Mouse (Mus musculus) B cell, adult 2 months (primary cell): ENCODE measurements around the gene Rassf3.

Experiments
- DNase-seq, 2 experiments: peaks; one replicate each; pipeline ENCODE4 v3.0.0; 2022

Gene Rassf3

DNA sequence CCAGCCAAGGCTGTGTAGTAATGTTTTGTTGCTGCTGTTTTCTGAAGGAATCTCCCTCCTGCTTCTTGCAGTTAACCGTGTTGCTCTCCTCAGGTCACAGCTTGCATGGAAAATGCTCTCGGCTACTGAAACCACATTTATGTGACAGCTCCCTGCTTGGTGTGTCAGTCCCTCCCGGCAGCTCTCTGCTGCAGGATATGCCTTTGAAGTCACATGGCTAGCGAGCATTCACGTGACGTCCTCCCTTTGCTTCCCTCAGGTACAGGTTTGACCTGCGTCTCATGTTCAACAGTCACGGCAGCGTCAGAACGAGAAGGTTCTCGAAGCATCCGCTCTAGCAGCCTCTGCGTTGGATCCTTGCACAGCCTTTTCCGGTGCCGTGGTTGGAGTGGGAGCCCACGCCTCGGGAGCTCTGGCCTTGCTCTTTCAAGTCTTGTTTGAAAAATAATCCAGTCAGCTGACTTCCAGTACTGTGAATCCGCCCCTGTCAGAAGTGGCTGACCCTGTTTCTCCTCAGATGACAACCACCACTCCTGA lies 81.3 kb downstream of the Rassf3 start:
- no peak for DNase-seq

DNA sequence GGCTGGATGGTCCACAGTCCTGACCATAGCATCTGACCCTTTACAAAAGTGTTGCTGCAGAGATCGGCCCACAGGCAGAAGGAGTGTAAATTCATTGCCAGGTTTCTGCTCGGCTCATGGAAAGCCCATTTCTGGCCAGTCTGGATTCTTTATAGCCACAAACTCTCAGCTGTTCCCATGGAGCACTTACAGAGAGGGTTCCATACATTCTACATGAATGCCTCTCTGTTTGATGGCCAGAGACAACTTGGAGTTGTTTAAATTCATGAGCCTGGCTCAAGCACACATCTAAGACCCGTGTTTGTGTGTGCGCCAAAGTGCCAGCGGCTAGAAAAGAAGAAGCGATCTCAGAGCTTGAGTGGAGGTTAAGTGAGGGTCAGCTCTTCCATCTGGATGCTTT lies 81.9 kb downstream of the Rassf3 start:
- no peak for DNase-seq

DNA sequence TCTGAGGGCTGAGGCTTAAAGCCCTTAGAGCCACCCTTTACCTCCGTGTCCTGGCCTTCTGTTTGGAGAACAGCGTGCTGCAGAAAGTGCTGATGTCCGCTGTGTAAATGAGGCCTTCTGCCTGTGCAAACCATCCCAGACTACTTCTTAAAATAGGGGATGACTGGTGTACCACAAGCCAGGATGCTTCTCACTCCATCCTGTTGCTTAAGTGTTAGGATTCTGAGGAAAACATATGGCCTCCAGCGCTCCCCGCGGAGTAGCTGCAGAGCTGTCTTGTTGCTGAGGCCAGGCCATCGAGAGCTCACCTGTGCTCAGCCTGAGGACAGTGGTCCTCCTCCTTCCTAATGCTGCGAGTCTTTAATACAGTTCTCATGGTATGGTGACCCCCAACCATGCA lies 84.2 kb downstream of the Rassf3 start:
- DNase-seq = no peak

DNA sequence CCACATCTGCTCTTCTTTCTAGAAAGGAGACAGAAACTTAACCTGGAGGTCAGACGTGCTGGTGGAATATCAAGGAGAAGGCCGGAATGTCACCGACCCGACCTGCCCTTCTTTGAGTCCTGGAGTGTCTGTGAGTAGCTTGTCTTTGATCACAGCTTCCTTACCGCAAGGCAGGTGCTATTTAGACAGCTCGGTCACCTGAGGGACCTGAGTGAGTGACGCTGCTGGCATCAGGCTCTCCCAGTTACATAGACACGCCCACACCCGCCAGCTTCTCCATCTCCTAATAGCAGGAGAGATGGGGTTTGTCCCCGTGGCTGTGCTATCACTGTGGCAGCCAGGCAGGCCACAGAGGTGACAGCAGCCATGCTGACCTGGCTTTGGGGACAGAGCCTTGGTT lies 85.5 kb downstream of the Rassf3 start:
- DNase-seq = no peak

DNA sequence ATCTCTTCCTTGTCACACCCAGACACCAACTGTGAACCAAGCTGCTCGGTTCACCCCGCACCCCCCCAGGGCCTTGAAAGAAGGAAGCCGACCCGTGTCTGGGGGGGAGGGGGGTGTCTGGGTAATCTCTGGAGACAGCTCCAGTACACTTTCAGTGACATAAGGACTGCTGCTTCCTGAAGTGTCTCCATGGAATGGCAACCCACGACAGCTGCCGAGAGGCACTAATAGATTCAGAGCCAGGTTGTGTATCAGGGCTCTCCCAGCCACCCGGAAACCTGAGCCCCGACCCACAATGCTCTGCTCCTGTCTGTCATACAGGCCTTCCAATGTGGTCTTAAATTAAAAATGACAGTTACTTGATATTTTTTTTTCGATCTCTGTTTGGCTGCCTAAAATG lies 89.8 kb downstream of the Rassf3 start:
- DNase-seq = no peak

DNA sequence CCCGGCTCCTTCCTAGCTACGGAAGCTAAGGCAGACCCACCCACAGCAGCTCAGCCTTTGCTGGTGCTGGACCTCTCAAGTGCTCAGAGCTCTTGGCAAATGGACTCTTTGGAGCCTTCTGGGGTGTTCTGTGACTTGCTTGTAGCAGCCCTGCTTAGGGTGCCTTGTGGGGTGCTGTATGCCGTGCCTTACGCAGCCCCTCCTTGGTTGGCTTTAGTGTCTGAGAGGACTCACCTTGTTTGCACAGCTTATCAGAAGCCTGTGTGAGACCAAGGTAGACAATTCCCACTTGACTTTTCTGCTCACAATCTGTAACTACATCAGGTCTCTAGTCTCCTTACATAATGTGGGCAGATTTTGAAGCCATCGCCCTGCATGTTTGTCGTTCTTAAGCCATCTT lies 90.5 kb downstream of the Rassf3 start:
- no peak for DNase-seq

DNA sequence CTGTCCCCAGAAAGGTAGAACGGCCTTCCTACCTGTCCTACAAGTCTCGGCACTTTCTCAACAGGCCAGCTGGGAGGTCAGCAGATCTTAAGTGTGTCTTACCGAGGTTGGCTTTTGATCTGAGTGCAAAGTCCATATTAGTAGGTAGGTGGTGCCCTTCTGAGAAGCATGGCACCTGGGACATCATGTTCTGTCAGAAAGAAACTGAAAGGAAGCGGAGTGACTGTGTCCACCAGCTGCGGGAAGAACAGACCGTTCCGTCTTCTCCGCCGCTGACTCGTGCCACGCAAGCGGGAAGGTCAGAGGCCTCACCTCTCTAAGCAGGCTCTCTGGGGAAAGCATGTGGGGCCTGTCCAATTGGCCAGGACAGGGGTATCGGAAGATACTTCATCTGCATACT lies 91.4 kb downstream of the Rassf3 start:
- DNase-seq = no peak

DNA sequence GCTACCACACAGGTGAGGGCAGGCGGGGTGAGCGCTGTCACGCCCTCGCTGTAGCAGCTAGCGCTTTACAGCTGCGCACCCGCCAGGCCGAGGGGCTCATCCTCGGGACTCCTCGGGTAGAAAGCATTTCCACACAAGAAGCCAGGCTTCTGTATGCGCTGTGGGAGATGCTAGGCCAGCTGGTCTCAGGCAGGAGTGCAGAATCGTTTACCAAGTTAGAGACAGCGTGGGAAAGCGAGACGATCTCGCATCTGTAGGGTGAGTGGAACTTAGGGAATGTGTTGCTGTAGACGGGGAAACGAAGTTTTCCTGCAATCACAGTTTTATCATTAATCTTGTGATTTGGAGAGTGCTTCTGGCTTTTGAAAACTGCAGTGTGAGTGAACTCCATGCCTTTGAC lies 94.9 kb downstream of the Rassf3 start:
- DNase-seq = no peak

DNA sequence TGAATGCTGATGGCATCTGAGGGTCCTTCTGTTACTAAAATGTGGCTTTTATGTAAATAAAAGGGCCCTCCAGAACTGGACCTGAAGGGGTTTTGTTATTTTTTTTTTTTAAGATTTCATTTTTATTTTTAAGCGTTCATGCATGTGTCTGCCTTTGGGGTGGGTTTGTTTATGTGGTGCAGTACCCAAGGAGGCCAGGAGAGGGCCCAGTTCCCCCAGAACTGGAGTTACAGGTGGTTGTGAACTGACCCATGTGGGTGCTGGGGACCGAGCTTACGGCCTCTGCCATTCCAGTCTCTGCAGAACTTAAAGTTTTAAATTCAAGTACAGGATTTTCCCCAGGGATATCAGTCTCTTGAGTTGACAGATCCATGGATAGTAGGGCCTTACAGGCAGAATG lies 96.8 kb downstream of the Rassf3 start:
- DNase-seq = peak; percentile 46 to 56

DNA sequence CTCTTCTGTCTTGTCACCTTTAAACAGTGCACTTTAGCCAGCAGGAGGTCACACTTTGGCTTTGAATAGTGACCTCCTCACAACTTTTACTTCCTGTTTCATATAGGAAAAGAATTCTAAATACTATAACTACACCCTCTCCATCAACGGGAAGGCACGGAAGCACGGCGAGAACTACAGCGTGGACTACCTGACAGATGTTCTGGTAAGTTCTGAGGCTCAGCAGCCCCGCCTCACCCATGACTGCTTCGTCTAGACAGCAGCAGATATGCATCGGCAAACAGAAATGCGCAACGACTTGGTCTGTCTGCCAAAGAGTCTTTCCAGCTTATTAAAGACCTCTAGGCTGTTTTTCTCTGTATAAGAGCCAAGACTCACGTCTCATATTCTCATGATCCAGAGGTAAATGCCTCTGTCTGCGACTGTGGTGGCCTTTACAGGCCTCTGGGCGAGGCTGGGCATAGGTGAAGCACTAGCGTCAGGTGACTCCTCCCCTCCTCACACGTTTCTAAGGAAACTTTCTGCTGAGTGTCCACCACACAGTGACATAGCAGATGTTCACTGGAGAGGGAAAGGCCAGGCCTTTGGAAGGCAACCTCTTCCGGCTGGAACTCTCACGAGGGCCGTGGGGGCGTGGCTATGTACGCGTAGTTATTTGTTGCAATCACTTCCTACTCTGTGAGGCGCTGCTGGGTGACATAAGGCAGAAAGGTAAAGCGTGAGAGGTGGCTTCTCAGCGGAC lies 99.4 kb downstream of the Rassf3 start:
- DNase-seq = peak in 1 of 2 experiments; percentile 46

DNA sequence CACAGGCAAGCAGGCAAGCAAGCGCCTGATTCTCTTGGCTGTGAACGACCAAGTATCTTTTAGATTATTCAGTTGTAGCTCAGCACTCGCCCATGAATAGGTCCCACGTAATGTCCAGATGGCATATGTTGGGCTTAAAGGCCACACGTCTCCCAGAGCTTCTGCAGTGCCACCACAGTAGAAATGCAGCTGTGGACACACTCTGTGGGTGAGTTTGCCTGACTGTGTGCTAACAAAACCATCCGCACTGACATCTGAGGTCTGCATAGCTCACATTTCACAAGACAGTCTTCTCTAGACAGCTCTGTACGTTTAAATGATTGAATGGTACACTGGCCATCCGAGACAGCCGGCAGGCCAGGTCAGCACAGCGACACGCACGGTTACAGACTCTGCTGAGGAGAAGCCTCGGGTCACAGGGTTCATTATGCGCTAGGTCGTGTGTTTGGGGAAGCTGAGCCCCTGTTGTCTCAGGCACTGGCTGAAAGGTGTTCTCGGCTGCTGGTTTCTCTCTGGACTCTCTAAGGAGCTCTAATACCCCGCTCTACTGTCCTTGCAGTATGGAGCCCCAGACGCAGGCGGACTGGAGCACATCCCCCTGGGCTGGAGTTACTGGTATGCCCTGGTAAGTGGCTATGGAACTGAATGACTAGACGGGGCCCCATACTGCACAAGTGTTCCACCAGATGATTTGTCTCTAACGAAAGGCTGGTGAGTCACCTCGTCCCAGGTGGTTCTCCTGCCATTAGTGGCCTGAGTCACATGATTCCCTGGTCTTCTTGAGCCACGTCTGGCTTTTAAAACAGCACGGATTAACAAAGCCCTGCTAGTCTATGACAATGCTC lies 100.3 kb downstream of the Rassf3 start:
- peak; percentile 36 to 41 for DNase-seq

DNA sequence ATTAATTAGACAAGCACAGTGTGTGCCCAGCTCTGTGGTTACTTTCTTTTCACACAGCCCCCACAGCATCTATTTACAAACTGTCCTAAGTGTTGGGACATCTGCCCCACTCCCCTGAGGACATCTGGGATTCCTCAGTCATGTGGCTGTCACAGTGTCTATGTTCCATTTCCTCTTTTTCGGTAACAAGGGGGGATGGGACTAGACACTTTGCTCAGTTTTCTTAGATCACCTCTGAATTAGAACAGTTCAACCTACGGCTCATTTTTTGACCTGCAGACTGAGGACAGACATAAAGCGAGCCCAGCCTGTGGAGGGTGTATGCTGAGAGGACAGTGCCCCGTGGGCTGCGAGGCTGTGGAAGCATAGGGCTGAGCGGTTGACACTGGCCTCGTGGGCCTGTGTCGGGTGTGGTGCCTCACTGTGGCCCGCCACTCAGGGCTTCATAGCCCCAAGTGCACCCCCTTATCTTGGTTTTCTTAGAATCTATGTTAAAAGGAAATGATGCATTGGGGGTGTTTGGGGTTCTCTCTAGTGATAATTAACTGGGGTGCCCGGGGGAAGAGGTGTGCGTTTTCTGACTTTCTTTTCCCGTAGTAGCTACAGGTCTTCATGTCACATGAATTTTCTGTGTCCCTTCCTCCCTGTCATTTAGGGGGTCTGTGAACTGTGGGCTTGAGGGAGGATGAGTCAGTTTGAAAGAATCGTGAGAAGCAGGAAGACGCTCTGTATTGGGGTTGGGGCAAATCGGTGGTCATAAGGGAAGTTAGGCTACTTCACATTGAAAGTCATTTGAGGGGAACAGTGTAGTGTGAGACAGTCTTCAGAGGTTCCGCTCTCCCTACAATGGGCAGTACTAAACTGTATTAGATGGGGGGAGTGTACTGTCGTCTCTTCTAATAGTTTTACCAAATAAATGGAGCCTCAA lies 101.2 kb downstream of the Rassf3 start:
- DNase-seq = peak; percentile 69 to 76

DNA sequence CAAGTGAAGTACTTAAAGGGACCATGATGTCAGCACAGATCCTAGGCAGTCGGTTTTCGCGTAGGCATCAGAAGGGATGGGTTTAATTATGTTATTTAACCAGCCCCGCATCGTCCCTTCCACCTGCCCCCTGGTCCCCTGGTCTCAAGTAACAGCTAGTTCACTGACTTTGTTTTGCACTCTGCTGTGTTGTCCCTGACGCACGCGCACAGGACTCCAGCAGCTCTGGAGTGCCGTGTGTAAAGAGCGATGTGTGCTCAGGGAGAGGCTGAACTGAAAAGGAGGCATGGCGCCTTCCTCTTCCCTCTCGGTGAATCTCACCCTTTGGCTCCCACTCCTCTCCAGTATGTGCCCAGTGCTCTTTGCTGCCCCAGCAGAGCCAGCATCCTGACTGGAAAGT lies 102.1 kb downstream of the Rassf3 start:
- DNase-seq = no peak

DNA sequence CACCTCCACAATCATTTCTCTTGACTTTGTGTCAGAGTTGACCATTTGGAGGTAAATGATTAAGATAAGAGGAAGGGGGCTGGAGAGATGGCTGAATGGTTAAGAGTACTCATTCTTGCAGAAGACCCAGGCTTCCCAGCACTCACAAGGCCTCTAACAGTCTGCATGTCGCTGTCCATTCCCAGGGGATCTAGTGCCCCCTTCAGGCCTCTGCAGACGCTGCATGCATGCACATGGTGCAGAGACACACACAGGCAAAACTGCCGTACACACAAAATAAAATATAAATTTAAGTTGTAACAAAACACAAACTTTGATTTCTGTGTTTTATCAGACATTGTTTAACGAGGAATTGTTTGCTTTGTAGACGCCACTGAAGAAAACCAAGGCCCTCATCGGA lies 105.4 kb downstream of the Rassf3 start:
- peak; percentile 56 to 57 for DNase-seq

DNA sequence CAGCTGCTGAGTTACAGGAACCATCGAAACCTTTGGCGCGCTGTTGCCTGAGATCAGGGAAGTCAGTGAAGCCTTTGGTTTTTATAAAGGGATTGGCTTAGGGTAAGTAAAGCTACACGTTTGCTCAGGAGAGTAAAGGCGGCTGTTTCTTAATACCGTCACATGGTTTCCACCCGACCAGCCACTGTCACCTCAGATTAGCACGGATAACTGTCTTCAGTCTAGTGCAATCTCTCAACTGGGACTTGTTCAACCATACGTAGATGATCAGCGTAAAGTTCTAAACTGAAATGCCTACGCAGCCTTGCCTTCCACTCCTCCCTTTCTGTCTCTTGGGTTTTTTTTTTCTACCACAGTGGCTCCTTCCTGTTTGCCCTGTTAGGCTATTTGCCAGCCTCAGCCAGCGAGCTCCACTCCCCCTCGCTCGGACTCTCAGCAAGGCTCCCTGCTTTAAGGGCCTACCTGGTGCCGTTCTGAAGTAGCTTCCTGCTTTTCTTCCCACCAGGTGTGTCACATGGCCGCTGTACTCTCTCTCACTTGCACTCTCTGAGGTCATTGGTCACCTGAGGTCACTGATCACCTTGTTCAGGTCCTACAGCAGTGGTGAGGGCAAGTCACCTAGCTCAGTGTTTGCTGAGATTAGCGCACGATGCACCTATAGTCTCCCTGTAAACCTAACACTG lies 107.2 kb downstream of the Rassf3 start:
- DNase-seq = no peak

DNA sequence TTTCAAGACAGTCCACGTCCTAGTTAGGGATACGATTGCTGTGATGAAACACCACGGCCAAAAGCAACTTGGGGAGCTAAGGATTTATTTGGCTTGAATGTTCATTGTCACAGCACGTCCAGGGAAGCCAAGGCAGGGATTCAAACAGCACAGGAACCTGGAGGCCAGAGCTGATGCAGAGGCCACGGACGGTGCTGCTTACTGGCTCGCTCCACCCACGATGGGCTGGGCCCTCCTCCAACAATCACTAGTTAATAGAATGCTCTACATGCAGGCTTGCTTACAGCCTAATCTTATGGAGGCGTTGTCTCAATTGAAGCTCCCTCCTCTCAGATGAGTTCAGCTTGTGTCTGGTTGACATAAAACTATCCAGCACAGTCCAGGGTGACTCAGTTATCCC lies 108.4 kb downstream of the Rassf3 start:
- DNase-seq = no peak

DNA sequence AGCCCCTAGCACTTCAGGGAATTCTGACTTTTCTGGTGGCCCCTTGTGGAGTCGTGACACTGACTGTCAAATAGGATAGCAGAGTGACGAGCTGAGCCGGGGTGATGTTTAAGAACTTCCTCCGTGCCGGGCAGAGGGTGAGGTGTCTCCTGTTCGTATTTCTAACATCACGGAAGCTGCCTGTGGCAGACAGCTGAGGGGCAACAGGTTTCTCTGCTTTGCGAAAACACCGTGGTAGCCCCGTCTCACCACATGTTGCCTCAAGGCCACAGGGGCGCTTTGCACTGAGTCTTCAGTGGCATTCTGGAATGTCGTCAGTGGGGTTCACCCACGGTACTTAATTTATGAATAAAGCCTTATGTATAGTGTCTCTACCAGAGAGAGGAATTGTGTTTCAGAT lies 108.9 kb downstream of the Rassf3 start:
- no peak for DNase-seq

DNA sequence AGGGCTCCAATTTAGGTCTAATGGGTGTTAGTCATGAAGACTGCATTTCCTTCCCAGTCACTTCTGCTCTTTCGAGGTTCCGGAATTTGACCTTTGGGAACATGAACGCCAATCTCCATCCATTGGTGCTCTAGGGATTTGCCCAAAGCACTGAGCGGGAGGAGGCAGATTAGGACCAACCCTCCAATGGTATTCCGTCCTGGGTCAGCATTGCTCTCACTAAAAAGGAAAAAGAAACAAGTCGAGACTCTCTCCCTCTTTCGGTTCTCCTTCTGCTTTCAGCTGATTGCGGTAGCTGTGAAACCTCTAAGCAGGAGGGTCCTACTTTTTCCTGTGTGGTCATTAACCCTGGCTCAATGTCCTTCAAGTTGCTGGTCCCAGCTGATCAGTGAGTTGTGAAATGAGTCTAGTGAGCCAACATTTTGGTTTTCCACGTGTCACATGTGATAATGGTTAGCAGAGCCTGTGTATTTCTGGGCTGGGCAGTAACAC lies 110.3 kb downstream of the Rassf3 start:
- DNase-seq = peak; percentile 50 to 51

DNA sequence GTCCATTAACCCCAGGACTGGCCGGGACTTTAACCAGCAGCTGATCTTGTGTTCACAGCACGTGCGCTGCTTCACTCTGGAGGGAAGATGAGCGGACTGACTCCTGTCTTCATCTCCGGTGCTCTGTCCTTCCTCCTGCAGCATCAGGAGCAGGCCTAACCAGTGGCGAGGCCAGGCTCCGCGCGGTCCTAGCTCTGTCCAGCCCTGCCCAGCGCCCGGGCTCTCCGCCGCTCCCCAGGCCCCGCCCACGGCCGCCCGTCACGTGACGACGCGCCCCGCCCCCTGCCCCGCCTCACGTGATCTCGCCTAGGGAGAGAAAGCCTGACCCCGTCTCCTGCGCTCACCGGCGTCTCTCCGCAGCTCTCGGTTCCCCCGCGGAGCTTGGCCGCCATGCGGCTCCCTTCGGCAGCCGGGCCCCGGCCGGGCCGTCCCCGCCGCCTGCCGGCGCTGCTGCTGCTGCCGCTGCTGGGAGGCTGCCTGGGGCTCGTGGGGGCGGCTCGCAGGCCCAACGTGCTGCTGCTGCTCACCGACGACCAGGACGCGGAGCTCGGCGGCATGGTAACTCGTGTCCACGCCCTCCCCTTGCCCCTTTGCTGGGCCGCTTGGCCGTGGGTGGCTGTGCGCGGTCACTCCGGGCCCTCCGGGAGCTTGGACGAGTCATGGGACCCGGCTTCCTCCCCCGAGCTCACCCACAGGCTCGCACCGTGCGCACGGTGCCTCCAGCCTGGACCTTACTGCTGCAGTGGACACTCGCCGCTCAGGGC lies 111.2 kb downstream of the Rassf3 start, which contains the start of gene Gns:
Gene Gns (plus strand): TSS at position 290 of the 764 bp plus-strand sequence.
- DNase-seq = peak; percentile 86 to 87

DNA sequence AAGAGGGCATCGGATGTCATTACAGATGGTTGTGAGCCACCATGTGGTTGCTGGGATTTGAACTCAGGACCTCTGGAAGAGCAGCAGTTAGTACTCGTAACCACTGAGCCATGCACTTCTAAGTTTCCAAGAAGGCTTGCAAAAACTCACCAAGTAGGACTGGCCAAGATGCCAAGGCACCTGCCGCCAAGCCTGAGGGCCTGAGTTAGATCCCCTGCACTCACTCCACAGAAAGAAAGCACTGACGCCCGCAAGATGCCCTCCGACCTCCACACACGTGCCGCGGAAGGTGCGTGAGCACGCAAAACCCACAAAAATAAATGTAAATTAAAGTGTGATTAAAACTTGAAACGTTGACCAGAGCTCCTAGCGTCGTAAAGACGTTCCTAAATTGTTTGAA lies 111.8 kb downstream of the Rassf3 start:
- DNase-seq = peak in 1 of 2 experiments; percentile 19

DNA sequence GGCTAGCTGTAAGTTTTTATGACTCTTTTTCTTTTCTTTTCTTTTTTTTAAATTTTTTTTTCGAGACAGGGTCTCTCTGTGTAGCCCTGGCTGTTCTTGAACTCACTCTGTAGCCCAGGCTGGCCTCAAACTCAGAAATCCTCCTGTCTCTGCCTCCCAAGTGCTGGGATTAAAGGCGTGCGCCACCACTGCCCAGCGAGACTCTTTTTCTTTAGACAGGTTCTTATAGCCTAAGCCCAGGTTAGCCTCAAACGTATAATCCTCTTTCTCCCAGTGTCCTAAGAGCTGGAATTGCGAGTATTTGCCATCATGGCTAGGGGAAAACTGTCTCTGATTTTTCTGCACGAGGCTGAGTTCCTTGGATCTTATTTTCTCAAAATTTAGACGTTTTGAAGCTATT lies 112.9 kb downstream of the Rassf3 start:
- no peak for DNase-seq
